Mouse (Mus musculus) adrenal gland, postnatal 14 days (tissue): ENCODE results near the gene Scn7a. TPM values are rescaled to one million over a fixed set of nuclear protein-coding genes. Genes with fewer than 3 reads are reported as not detected.
A peak's percentile ranks its signal among the peaks of the same experiment; 100 is the strongest.

ENCODE experiments used
- DNase-seq: peaks from one replicate; pipeline ENCODE4 v3.0.0; 2021; ENCODE audit warnings: mixed read lengths
- long read RNA-seq, 2 experiments: library from polyadenylated mRNA; stranded (forward); transcript quantifications; one replicate each; pipeline ENCODE4 v2.0.0; 2021
- total RNA-seq: library from RNA; stranded (reverse); gene quantifications from 2 replicates; pipeline ENCODE4 v1.2.3, GENCODE M21; 2021

Gene Scn7a
- total RNA-seq = 7.6 and 9.7 TPM in 2 replicates
- long read RNA-seq, experiment 1, partial matches to known transcripts = 0 of 1 reads
- long read RNA-seq, experiment 1, other reads (novel, unspliced or antisense) = 1 of 1 reads
- long read RNA-seq, experiment 2, partial matches to known transcripts = 0 of 3 reads
- long read RNA-seq, experiment 2, other reads (novel, unspliced or antisense) = 3 of 3 reads

GRCm38 (mm10) chr2:66784765-66785164 is at the start of gene Scn7a:
Scn7a (minus strand) TSS chr2:66784914.
- peak; percentile 9 for DNase-seq

- DNase-seq = no peak
Observed at GRCm38 (mm10) chr2:66827729-66828128, 43.0 kb upstream of the Scn7a start.

GRCm38 (mm10) chr2:66819862-66820559 is 35.3 kb upstream of the Scn7a start:
- no peak for DNase-seq

- peak; percentile 6 for DNase-seq
Observed at GRCm38 (mm10) chr2:66799676-66800249, 15.0 kb upstream of the Scn7a start.

GRCm38 (mm10) chr2:66797493-66797892 is 12.8 kb upstream of the Scn7a start:
- no peak for DNase-seq

DNA sequence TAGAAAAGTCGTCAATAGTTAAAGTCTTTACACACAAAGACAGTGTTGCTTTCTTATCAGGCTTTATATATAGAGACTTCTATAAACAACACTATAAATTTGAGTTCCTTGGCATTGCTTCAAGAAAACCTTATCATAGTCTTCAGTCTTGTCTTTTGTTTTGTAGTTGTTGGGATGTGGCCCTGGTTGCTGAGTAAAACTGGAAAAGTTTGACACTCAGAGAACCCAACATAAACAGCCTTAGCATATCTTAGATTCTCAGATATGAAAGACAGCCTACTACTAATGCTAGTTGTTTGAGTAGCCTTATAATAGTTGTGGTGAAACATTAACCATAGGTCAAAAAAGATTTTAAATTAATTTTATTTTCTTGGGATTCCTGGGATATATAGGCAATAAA is 6.9 kb upstream of the Scn7a start:
- no peak for DNase-seq

- peak; percentile 29 for DNase-seq
Observed at GRCm38 (mm10) chr2:66780884-66781283, 3.8 kb downstream of the Scn7a start.

GRCm38 (mm10) chr2:66767980-66768379 is 16.7 kb downstream of the Scn7a start:
- DNase-seq = no peak

GRCm38 (mm10) chr2:66765170-66765569 is 19.5 kb downstream of the Scn7a start:
- DNase-seq = no peak

DNA sequence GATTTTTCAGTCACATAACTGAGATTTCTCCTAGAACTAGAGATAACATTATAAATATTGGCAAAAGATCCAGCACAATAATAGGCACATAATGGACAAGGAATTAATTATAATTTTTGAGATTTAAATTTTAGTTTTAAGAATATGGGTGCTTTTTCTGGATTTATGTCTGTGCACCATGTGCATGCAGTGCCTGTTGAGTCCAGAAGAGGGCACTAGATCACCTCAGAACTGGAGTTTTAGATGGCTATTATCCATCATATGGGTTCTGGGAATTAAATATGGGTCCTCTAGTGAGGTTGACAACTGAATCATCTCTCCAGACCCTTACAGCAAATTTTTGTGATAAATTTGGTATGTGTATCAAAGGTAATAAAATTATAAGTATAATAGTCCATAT is 21.8 kb downstream of the Scn7a start:
- no peak for DNase-seq

DNA sequence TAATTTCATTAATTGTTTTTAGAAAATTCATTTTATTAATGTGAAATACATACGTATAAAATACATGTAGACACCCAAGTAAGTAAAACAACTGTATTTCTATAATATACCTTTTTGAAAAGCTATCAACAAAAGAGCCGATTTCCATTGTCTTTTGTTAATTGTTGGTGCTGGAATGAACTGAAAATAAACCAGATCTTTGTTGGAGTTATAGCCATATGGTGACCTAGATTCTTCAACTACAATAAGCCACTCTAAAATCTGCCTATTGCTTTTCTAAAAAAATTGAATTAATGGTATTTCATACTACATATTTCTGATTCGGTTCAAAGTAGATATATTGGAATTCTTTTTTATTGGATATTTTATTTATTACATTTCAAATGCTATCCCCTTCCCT is 56.7 kb downstream of the Scn7a start:
- DNase-seq = no peak

- no peak for DNase-seq
Observed at GRCm38 (mm10) chr2:66727585-66727974, 57.1 kb downstream of the Scn7a start.

- DNase-seq = no peak
Observed at GRCm38 (mm10) chr2:66726878-66727584, 57.7 kb downstream of the Scn7a start.

- no peak for DNase-seq
Observed at GRCm38 (mm10) chr2:66712071-66712470, 72.6 kb downstream of the Scn7a start.

DNA sequence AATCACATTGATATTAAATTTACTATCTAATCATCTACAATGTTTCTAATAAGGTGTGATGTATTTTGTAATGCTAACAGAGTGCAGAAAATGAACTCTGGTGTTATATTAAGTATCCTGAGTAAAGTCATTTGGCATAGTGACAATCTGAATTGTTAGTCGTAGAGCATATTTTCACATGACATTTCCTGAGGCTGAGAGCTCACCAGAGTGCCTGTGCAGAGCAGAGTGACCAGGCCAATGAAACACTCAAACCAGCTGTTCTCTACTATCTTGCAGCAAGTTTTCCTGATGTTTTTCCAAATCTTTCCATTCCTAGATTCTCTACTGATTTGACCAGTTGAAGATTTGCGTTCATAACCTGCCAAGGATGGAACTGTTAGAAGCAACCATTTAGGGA is 92.4 kb downstream of the Scn7a start:
- no peak for DNase-seq

DNA sequence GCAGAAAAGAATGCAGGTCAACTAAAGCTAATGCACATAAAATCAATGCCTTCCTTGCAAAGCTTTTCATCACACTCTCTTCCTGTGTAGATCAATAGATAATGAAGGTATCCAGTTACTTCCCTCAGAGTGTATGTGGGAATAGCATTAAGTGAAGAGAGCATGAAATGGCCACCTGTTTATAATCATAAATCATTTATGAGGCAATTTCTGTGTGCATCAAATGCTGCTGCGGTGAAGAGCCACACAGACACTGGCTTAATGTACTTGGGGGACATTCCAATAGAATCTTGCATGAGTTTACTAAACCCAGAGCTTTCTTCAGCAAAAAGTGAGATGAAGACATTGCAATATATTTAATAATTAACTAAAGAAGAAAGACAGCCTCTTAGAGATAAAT is 122.7 kb downstream of the Scn7a start:
- no peak for DNase-seq

- no peak for DNase-seq
Observed at GRCm38 (mm10) chr2:66656430-66656829, 128.3 kb downstream of the Scn7a start.

- no peak for DNase-seq
Observed at GRCm38 (mm10) chr2:66655431-66655830, 129.3 kb downstream of the Scn7a start.

- DNase-seq = no peak
Observed at GRCm38 (mm10) chr2:66644384-66644783, 140.3 kb downstream of the Scn7a start.

GRCm38 (mm10) chr2:66634580-66635359 is 149.9 kb downstream of the Scn7a start, which contains the start of gene Scn9a:
Scn9a (minus strand) TSS chr2:66634962.
- DNase-seq = peak; percentile 17

DNA sequence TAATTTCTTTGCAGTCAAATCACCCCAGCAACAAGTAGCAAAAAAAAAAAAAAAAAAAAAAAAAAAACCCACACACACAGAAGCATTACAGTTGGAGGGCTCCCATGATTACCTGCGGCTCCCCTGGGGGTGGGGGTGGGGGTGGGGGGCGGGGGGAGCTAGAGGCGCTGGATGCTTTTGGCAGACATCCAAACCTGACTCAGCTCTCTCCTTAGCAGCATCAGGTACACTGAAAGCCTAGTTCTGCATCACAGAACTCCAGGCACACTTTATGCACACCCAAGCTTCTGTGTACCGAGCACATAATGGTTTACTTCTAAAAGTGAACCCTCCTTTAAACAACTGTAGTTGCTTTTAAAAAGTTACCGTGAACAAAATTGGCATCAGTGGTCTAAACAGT is 152.0 kb downstream of the Scn7a start:
- DNase-seq = no peak
